Comparison of ENCODE assay signal across 8 mouse cellular contexts in the genomic region with DNA sequence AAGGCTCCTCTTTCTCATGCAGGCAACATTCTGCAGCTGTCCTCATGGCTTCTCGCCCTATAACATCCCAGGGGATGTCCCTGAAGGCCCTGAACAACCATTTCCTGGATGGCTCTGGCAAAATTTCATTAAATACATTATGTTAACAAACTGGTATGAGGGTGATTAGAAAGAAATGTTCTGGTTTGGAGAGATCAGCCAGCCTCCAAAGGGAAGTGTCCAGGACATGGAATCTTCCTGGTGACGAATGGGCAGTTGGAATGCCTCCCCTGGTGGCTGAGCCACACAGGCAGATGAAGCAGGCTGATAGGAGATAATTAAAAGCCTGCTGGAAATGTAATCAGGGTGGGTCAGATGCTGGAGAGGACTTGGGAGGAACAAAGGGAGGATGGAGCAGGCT. TPM values are rescaled to one million over a fixed set of nuclear protein-coding genes. Genes with fewer than 3 reads are reported as not detected.
DNase-seq lines count a peak whose midpoint lies in the region; ATAC-seq and TF ChIP-seq lines count a peak whose summit lies in the region.

No protein-coding gene starts in this region.

- no peaks in the 10 kb centered on the region; the same call in 1 of the 2 replicates for H3K4me1 ChIP-seq in lung, adult 2 months (ENCODE audit: control insufficient read depth, insufficient read depth, low read length)
- peaks cover 38% of the 10 kb centered on the region for H3K4me1 ChIP-seq in heart, embryonic 16.5 days (ENCODE audit: control insufficient read depth, insufficient read depth, low read length)
- H3K4me1 ChIP-seq in limb, embryonic 12.5 days (replicated peaks), result peaks cover 88% of the 10 kb centered on the region
- peaks cover 53% of the 10 kb centered on the region for H3K4me1 ChIP-seq in neural tube, embryonic 15.5 days

- H3K27me3 ChIP-seq in heart, embryonic 16.5 days (ENCODE audit: control insufficient read depth, insufficient read depth, low read length), result no peaks in the 10 kb centered on the region
- no peaks in the 10 kb centered on the region for H3K27me3 ChIP-seq in limb, embryonic 12.5 days
- no peaks in the 10 kb centered on the region for H3K27me3 ChIP-seq in neural tube, embryonic 15.5 days (replicated peaks)

- peak overlapping the region; percentile 12 for H3K27ac ChIP-seq in heart, embryonic 16.5 days (ENCODE audit: low read length)
- H3K27ac ChIP-seq in limb, embryonic 12.5 days, result peak overlapping the region; percentile 72
- peak overlapping the region; percentile 61 for H3K27ac ChIP-seq in neural tube, embryonic 15.5 days (replicated peaks)

- no peak overlapping the region; the same call in 1 of the 2 replicates for H3K9ac ChIP-seq in heart, embryonic 16.5 days (ENCODE audit: low read length)
- 0 out of 2 replicates have a peak overlapping the region, but pooled peaks have one; percentile 0 for H3K9ac ChIP-seq in limb, embryonic 12.5 days (replicated peaks)
- H3K9ac ChIP-seq in neural tube, embryonic 15.5 days (replicated peaks), result no peak overlapping the region

- TF ChIP-seq CTCF in lung, adult 2 months (IDR thresholded peaks at IDR 0.05; ENCODE audit: insufficient read depth, low read length), result peak; percentile 43; the same call in 1 of the 2 replicates

- TF ChIP-seq POLR2A in lung, adult 2 months (IDR thresholded peaks at IDR 0.05; ENCODE audit: borderline replicate concordance, extremely low read depth, low read depth, low read length), result no peak

- H3K4me3 ChIP-seq in lung, adult 2 months (replicated peaks; ENCODE audit: extremely low read depth, low read depth, low read length), result no peak overlapping the region
- H3K4me3 ChIP-seq in heart, embryonic 16.5 days (ENCODE audit: low read length), result no peak overlapping the region
- no peak overlapping the region for H3K4me3 ChIP-seq in limb, embryonic 12.5 days (replicated peaks)
- H3K4me3 ChIP-seq in neural tube, embryonic 15.5 days (replicated peaks), result no peak overlapping the region

- 0 out of 2 replicates have a peak, but pooled peaks cover 2% of the 10 kb centered on the region for H3K36me3 ChIP-seq in heart, embryonic 16.5 days (ENCODE audit: control insufficient read depth, insufficient read depth)
- peaks cover 3% of the 10 kb centered on the region; the same call in 1 of the 2 replicates for H3K36me3 ChIP-seq in limb, embryonic 12.5 days
- no peaks in the 10 kb centered on the region for H3K36me3 ChIP-seq in neural tube, embryonic 15.5 days

- 34% methylated on average over 2 of the region's 2 CpGs for WGBS in lung, adult 2 months
- 55% methylated on average over 2 of the region's 2 CpGs for WGBS in heart, embryonic 16.5 days
- 54% methylated on average over 2 of the region's 2 CpGs for WGBS in limb, embryonic 12.5 days
- WGBS in neural tube, embryonic 15.5 days, result 26% methylated on average over 2 of the region's 2 CpGs

- no peak overlapping the region for H3K4me2 ChIP-seq in heart, embryonic 16.5 days (ENCODE audit: low read depth, low read length)
- H3K4me2 ChIP-seq in limb, embryonic 12.5 days, result peak overlapping the region; percentile 17; the same call in 1 of the 2 replicates
- H3K4me2 ChIP-seq in neural tube, embryonic 15.5 days, result no peak overlapping the region

- ATAC-seq in heart, embryonic 16.5 days (replicated peaks; ENCODE audit: extremely low read depth, insufficient read depth, low FRiP score), result no peak
- ATAC-seq in limb, embryonic 12.5 days (ENCODE audit: insufficient number of reproducible peaks, insufficient read depth, low FRiP score, low TSS enrichment, low read depth), result no peak
- 0 out of 2 replicates have a peak, but pooled peaks have one; percentile 23 for ATAC-seq in neural tube, embryonic 15.5 days (ENCODE audit: low FRiP score)

- DNase-seq in lung, adult 2 months, result no peak
- no peak for DNase-seq in lung, postnatal 14 days
- DNase-seq in urinary bladder, postnatal 36 days (ENCODE audit: low spot score in 2 of 2), result no peak
- no peak for DNase-seq in left cerebral cortex, adult 9 months (ENCODE audit: low spot score in 2 of 2)
- DNase-seq in right cerebral cortex, adult 18-20 months, result no peak

- no peaks in the 10 kb centered on the region for H3K9me3 ChIP-seq in heart, embryonic 16.5 days (replicated peaks; ENCODE audit: control insufficient read depth, low read length)
- H3K9me3 ChIP-seq in limb, embryonic 12.5 days, result no peaks in the 10 kb centered on the region
- H3K9me3 ChIP-seq in neural tube, embryonic 15.5 days (replicated peaks), result no peaks in the 10 kb centered on the region

RNA-seq across cellular contexts. Expression of a gene that starts 27.3 kb away (rescaled TPM):
- polyA plus RNA-seq in lung, adult 2 months (2012; rRNA removed), result 86.4 and 109 TPM in 2 replicates
- 71.5 and 75.9 TPM in 2 replicates for polyA plus RNA-seq in heart, embryonic 16.5 days (2015; fragmentation: Nextera tagmentation; extraction: Ambion mirVana)
- 77.7 and 80.1 TPM in 2 replicates for polyA plus RNA-seq in limb, embryonic 12.5 days (2016; fragmentation: Nextera tagmentation; extraction: Ambion mirVana)
- 68.1 and 69.1 TPM in 2 replicates for polyA plus RNA-seq in neural tube, embryonic 15.5 days (2015; fragmentation: Nextera tagmentation; extraction: Ambion mirVana)

Comparison
In these comparisons a context has a peak if more than half of its experiments do, and no peak if none do; other contexts are left out.
1. H3K27ac ChIP-seq: peak in every context shown above with its lines; median percentile 72 in limb, embryonic 12.5 days; 61 in neural tube, embryonic 15.5 days; 12 in heart, embryonic 16.5 days.